Mouse (Mus musculus) c-Kit-positive CD71-positive TER-119-negative erythroid progenitor cells, embryonic 14.5 days (primary cell): ENCODE results near the gene Scgb2b11.
"Not testable (repeated sequence)": the region's sequence is repeated elsewhere in the genome, so short reads cannot be mapped to it uniquely, and the experiment has no call there.

ENCODE experiments used
- DNase-seq: peaks from one replicate; pipeline ENCODE4 v3.0.0-alpha.2; 2013; ENCODE audit warnings: low read depth

The Scgb2b11 gene

GRCm38 (mm10) chr7:32211045-32211444, at the start of gene Scgb2b11:
Scgb2b11 (minus strand) TSS chr7:32211145.
- not testable (repeated sequence) for DNase-seq

GRCm38 (mm10) chr7:32222540-32222939, 11.6 kb upstream of the Scgb2b11 start, which contains the start of gene Scgb1b11:
Scgb1b11 (plus strand) TSS chr7:32222840.
- not testable (repeated sequence) for DNase-seq
